Mouse (Mus musculus): ENCODE measurements at regions not wholly inside any gene's neighbourhood (a gene's known extent, or its start where the extent isn't known, plus 50 kb on each side); places are given as distances from the start of the nearest gene placed in this dataset.

DNA sequence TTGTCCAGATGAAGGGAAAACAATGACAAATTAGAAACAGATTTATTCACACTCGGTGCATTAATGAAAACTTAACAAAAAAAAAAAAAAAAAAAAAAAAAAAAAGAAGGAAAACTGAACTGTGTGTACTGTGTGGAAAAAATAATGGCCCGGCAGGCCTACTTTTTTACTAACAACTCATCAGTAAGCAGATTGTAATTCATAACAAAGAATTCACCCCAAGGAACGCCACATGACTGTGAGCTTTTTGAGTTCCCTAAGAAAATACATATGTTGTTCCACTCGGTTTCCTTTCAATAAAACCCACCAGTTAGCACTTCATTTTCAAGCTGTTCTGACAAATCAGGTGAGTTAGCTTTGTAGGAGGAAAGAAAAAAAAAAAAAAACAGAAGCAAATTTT is 254.4 kb upstream of the Tbx18 start:
- TF ChIP-seq CTCF (IDR thresholded peaks at IDR 0.05; ENCODE audit: control insufficient read depth, insufficient read depth, insufficient read length) (no peak), FOSL1 (IDR thresholded peaks at IDR 0.05; ENCODE audit: insufficient read depth, low read length, poor library complexity, severe bottlenecking) (no peak)

Measured in C2C12 (cell line).